Mouse (Mus musculus) kidney, adult 2 months (tissue): ENCODE measurements at regions not wholly inside any gene's neighbourhood (a gene's known extent, or its start where the extent isn't known, plus 50 kb on each side); places are given as distances from the start of the nearest gene placed in this dataset.

ENCODE experiments used
- CTCF ChIP-seq: fragments of 200-500 bp; conservative IDR thresholded peaks from 2 replicates; pipeline ENCODE4 v1.5.1; 2011; ENCODE audit warnings: low read depth, mild to moderate bottlenecking, control low read depth, low read length, moderate library complexity, mixed read lengths; ENCODE audit not compliant: insufficient read depth, insufficient read length
- POLR2A ChIP-seq: fragments of 200-500 bp; IDR thresholded peaks from one replicate; pipeline ENCODE4 v1.6.1; 2011; ENCODE audit warnings: low read depth, low read length, control low read depth

DNA sequence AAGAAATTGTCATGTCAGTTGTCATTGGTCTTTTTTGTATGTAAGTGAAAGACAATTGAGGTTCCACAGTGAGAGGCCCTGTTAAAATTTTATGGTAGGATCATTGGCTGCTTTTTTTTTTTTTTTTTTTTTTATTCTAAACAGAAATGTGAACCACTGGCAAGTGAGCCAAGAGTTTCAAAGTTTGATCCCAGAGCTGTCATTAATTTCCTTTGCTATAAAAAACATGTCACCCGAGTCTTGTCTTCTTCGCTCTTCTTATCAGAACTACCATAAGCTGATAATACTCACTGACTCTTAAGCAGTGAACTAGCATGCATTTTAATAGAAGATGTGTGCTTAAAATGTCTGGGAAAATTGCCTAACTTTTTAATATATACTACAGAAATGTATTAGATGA lies 1204.4 kb upstream of the Adgrl4 start:
- TF ChIP-seq POLR2A, result no peak
- TF ChIP-seq CTCF, result no peak
